Mouse (Mus musculus): ENCODE results near the gene Ddx3x.
"Not testable (repeated sequence)": the region's sequence is repeated elsewhere in the genome, so short reads cannot be mapped to it uniquely, and the experiment has no call there.

Gene Ddx3x

DNA sequence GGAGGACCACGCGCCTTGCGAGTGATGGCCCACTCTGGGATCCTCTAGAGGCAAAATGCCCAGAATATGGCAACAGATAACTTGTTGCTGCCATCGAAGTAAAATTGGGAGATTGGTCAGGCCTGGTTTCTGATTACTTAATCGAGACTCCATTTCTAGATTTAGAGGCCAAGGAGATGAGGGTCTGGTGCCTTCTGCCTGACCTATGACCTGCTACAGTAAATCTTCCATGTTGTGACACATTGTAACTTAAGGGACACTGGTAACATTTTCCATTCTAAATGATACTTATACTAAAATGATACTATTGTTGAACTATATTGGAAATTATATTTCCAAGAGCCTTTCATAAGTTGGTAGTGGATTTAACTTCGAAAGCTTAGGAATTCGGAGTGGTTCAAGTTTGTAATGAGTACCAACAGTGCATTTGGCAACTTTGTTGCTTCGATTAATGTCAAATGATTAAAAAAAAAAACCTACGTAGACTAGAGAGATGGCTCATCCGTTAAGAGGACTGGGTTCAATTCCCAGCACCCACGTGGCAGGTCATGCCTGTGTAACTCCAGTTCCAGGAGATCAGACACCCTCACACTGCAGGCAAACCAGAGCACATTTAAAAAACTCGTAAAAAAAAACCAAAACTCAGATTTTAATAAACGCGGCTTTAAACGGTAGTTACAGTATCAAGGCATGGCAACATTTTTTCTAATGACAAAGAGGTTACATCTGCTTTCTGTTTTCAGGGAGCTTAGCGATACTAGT is 1.5 kb downstream of the Ddx3x start:
- DNase-seq = no peak

DNA sequence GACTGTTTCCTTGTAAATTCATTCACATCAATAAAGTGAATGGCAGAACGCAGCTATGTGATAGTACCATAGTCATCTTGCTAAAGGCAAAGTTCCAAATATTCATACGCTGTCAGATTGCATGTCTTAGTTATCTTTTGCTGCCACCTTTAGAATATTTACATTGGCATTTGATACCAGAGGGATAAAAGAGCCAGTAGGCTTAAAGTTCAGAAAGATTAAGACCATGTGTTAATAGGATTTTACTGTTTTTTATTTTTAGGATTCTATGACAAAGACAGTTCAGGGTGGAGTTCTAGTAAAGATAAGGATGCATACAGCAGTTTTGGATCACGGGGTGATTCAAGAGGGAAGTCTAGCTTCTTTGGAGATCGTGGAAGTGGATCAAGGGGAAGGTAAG is 5.0 kb downstream of the Ddx3x start:
- no peak for DNase-seq

DNA sequence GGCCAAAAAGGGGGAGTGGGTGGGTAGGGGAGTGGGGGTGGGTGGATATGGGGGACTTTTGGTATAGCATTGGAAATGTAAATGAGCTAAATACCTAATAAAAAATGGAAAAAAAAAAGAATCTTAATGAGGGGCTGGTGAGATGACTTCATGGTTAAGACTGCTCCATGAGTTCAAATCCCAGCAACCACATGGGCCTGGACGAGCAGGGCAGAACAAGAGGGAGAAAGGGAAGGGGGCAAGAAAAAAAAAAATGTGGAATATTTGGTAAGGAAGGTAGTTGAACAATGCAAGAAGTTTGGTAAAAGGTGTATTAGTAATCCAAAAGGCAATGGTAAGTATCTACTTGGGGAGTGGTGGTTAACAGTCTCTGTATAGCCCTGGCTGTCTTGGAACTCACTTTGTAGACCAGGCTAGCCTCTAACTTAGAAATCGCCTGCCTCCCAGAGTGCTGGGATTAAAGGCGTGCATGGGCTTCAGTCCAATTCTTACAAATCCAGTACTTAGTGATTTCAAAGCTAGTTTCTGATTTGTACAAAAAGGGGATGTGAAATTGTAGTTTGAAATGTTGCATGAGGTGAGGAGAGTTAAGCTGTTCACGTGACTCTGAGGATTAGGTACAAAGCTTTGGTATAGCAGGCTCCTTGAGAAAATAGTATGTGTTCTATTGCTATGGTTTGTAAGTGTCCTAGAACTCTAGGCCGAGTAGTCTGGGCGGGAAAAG is 13.9 kb downstream of the Ddx3x start:
- no peak for DNase-seq

DNA sequence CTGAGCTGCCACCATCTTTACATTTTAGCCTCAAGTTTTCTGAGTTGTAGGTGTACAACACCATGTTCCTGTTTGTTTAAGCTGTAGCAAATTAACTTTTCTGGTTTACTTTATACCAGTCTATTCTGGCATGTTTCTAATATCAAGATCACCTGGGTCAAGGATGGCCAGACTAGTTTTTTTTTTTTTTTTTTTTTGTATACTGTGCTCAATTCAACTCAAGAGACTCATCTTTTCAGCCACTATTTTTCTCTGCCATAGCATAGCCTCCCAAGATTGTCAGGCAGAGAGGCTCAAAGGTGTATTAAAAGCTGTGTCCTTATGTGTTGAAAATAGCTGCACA is 14.4 kb downstream of the Ddx3x start:
- DNase-seq = no peak

DNA sequence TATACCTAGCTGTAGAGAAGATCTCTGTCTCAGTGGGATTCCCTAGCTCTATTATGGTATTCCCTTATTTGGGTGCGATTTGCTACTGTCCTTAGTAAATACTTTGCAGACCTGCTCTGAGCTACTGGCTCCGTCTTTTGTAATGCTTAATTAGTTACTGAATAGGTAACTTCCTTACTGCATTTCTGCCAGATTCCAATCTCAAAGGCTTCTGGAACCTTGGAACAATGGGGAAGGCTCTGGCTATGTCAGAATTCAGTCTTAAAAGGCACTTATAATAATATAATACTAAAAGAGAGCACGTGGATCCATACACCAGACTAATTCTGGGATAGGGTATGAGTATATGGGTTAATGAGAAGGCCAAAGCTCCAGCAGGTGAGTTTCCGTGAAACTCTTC is 15.5 kb downstream of the Ddx3x start:
- DNase-seq = not testable (repeated sequence)

DNA sequence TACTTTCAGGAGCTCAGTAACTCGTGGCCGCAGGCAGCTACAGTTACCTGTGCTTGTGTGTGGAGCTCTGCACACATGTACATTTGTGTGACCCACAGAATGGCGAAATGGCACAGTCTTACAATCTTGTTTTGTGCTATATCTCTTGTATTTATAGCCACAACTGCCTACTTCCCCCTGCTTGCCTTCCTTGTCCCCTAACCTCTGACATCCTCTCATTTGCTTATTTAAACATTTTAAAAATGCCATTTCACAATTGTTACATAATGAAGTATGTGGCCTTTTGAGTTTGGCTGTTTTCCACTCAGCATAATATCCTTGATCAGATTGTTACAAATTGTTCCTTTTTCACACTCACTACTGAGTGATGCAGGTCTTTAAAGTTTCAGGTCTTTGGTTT is 25.4 kb downstream of the Ddx3x start:
- DNase-seq = no peak

DNA sequence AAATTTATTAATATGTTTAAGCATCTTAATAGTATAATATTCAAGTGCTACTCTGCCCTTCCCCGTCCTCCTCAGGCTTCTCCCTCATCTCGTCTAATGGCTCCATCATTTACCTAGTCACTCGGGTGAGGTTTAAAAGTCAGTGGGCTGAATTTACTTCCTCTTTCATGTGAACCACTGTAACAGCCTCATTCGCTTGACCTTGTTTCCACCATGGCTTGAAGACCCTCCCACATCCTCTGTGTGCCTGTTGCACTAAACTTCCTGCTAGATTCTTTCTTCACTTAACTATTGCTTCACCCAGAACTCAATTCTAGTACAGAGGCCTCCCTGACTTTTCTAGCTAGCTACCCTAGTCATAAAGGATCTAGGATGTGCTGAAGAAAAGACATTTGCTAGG is 30.6 kb downstream of the Ddx3x start:
- peak in 1 of 2 experiments; percentile 13 for DNase-seq

DNA sequence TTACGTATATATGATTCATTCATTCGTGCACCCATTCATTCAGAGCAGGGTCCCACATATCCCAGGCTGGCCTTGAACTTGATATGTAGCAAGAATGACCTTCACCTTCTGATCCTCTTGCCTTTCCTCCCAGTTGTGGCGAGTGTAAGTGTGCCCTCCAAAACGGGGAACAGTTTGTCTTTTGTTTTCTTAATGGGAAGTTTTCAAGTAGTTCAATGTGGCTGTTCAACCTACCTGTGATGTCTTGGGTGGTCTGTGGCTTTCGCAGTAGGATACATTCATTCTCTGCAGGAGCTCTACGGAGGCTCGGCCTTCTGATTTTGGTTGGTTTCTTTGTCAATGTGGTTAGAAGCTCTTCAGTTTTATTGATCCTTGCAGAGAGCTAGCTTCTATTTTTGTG is 48.8 kb downstream of the Ddx3x start:
- DNase-seq = no peak

Measured in spleen, adult 18-20 months (tissue).